8 mouse cellular contexts compared by ENCODE assay signal in genomic region chr9:22143108-22144037, GRCm38 (mm10). TPM values are rescaled to one million over a fixed set of nuclear protein-coding genes. Genes with fewer than 3 reads are reported as not detected.
DNase-seq lines count a peak whose midpoint lies in the region; ATAC-seq lines count a peak whose summit lies in the region.

No protein-coding gene starts in this region.

- peak; percentile 86 for DNase-seq in A20 (ENCODE audit: low read depth, low spot score)
- peak; percentile 94 for DNase-seq in adrenal gland, postnatal 10 days
- peak; percentile 78 for DNase-seq in embryo, embryonic 9.5 days (ENCODE audit: extremely low spot score)
- peak; percentile 37 to 72 for DNase-seq in heart, adult 9 months (ENCODE audit: low spot score in 2 of 2)
- DNase-seq in kidney, postnatal 14 days = peak; percentile 85
- peak; percentile 77 for DNase-seq in liver, embryonic 13.5 days
- peak; percentile 89 for DNase-seq in neural tube, embryonic 11.5 days (ENCODE audit: low spot score)

- peak; percentile 66 for ATAC-seq in liver, embryonic 13.5 days (ENCODE audit: low read depth)
- ATAC-seq in neural tube, embryonic 11.5 days (ENCODE audit: insufficient read depth, low FRiP score, low TSS enrichment) = peak; percentile 65; the same call in 1 of the 2 replicates
- peak; percentile 68 for ATAC-seq in stomach, embryonic 15.5 days (ENCODE audit: insufficient read depth, low FRiP score, low read depth)

- H3K4me2 ChIP-seq in liver, embryonic 13.5 days = no peak overlapping the region
- H3K4me2 ChIP-seq in neural tube, embryonic 11.5 days (ENCODE audit: low read depth) = no peak overlapping the region
- no peak overlapping the region for H3K4me2 ChIP-seq in stomach, embryonic 15.5 days

- H3K27ac ChIP-seq in liver, embryonic 13.5 days = no peak overlapping the region
- no peak overlapping the region for H3K27ac ChIP-seq in neural tube, embryonic 11.5 days (ENCODE audit: low read depth, low read length)
- H3K27ac ChIP-seq in stomach, embryonic 15.5 days = no peak overlapping the region

- H3K27me3 ChIP-seq in liver, embryonic 13.5 days = no peaks in the 10 kb centered on the region
- no peaks in the 10 kb centered on the region for H3K27me3 ChIP-seq in neural tube, embryonic 11.5 days (ENCODE audit: control insufficient read depth, insufficient read depth, low read length)
- no peaks in the 10 kb centered on the region for H3K27me3 ChIP-seq in stomach, embryonic 15.5 days (replicated peaks)

- no peaks in the 10 kb centered on the region for H3K36me3 ChIP-seq in liver, embryonic 13.5 days
- H3K36me3 ChIP-seq in neural tube, embryonic 11.5 days (ENCODE audit: control insufficient read depth, insufficient read depth, low read length) = no peaks in the 10 kb centered on the region
- H3K36me3 ChIP-seq in stomach, embryonic 15.5 days = no peaks in the 10 kb centered on the region

- no peak overlapping the region for H3K9ac ChIP-seq in liver, embryonic 13.5 days
- H3K9ac ChIP-seq in neural tube, embryonic 11.5 days (ENCODE audit: low read length) = no peak overlapping the region
- H3K9ac ChIP-seq in stomach, embryonic 15.5 days = no peak overlapping the region

- 39% methylated on average over 17 of the region's 17 CpGs for WGBS in liver, embryonic 13.5 days (ENCODE audit: insufficient replicate concordance)
- 58% methylated on average over 17 of the region's 17 CpGs for WGBS in neural tube, embryonic 11.5 days
- WGBS in stomach, embryonic 15.5 days = 51% methylated on average over 17 of the region's 17 CpGs

- no peak overlapping the region for H3K4me3 ChIP-seq in liver, embryonic 13.5 days (replicated peaks)
- no peak overlapping the region for H3K4me3 ChIP-seq in neural tube, embryonic 11.5 days (ENCODE audit: low read depth, low read length)
- no peak overlapping the region for H3K4me3 ChIP-seq in stomach, embryonic 15.5 days (replicated peaks)

- peaks cover 3% of the 10 kb centered on the region for H3K4me1 ChIP-seq in liver, embryonic 13.5 days (replicated peaks)
- H3K4me1 ChIP-seq in neural tube, embryonic 11.5 days (ENCODE audit: control insufficient read depth, insufficient read depth, low read length) = no peaks in the 10 kb centered on the region
- H3K4me1 ChIP-seq in stomach, embryonic 15.5 days = no peaks in the 10 kb centered on the region

- no peaks in the 10 kb centered on the region for H3K9me3 ChIP-seq in liver, embryonic 13.5 days (replicated peaks)
- H3K9me3 ChIP-seq in neural tube, embryonic 11.5 days (ENCODE audit: control insufficient read depth, low read length) = no peaks in the 10 kb centered on the region
- H3K9me3 ChIP-seq in stomach, embryonic 15.5 days = no peaks in the 10 kb centered on the region

RNA-seq across cellular contexts. Expression of gene Acp5, which starts 7.9 kb away (rescaled TPM):
- 10 to 100 TPM; 28.0 to 74.3 TPM for total RNA-seq in adrenal gland, postnatal 10 days (2021)
- polyA plus RNA-seq in liver, embryonic 13.5 days (2015; fragmentation: Nextera tagmentation; extraction: Ambion mirVana) = 184 and 187 TPM in 2 replicates
- polyA plus RNA-seq in neural tube, embryonic 11.5 days (2014; fragmentation: Nextera tagmentation; extraction: Ambion mirVana) = 14.9 and 16.8 TPM in 2 replicates
- 29.4 and 38.3 TPM in 2 replicates for polyA plus RNA-seq in stomach, embryonic 15.5 days (2015; fragmentation: Nextera tagmentation; extraction: Ambion mirVana)

RNA-seq across cellular contexts. Expression of gene Pigyl, which starts 13.3 kb away (rescaled TPM):
- total RNA-seq in adrenal gland, postnatal 10 days (2021) = 10 to 100 TPM; 46.4 to 54.9 TPM
- 42.1 and 44.6 TPM in 2 replicates for polyA plus RNA-seq in liver, embryonic 13.5 days (2015; fragmentation: Nextera tagmentation; extraction: Ambion mirVana)
- 59.6 and 59.7 TPM in 2 replicates for polyA plus RNA-seq in neural tube, embryonic 11.5 days (2014; fragmentation: Nextera tagmentation; extraction: Ambion mirVana)
- polyA plus RNA-seq in stomach, embryonic 15.5 days (2015; fragmentation: Nextera tagmentation; extraction: Ambion mirVana) = 88.6 and 97.2 TPM in 2 replicates

RNA-seq across cellular contexts. Expression of gene Elof1, which starts 26.4 kb away (rescaled TPM):
- 10 to 100 TPM; 80.6 to 88.5 TPM for total RNA-seq in adrenal gland, postnatal 10 days (2021)
- 103 and 109 TPM in 2 replicates for polyA plus RNA-seq in liver, embryonic 13.5 days (2015; fragmentation: Nextera tagmentation; extraction: Ambion mirVana)
- 217 and 221 TPM in 2 replicates for polyA plus RNA-seq in neural tube, embryonic 11.5 days (2014; fragmentation: Nextera tagmentation; extraction: Ambion mirVana)
- polyA plus RNA-seq in stomach, embryonic 15.5 days (2015; fragmentation: Nextera tagmentation; extraction: Ambion mirVana) = 163 and 165 TPM in 2 replicates

RNA-seq across cellular contexts. Expression of gene Cnn1, which starts 44.4 kb away (rescaled TPM):
- total RNA-seq in adrenal gland, postnatal 10 days (2021) = 10 to 100 TPM in 1 of 2 experiments, 1 to 10 TPM in 1; 1.4 to 12.9 TPM
- 1.9 and 3.6 TPM in 2 replicates for polyA plus RNA-seq in liver, embryonic 13.5 days (2015; fragmentation: Nextera tagmentation; extraction: Ambion mirVana)
- polyA plus RNA-seq in neural tube, embryonic 11.5 days (2014; fragmentation: Nextera tagmentation; extraction: Ambion mirVana) = 1.0 and 2.6 TPM in 2 replicates
- 403 and 444 TPM in 2 replicates for polyA plus RNA-seq in stomach, embryonic 15.5 days (2015; fragmentation: Nextera tagmentation; extraction: Ambion mirVana)

RNA-seq across cellular contexts. Expression of gene Zfp872, which starts 44.5 kb away (rescaled TPM):
- total RNA-seq in adrenal gland, postnatal 10 days (2021) = 1 to 10 TPM in 1 of 2 experiments, under 1 TPM in 1; 0.78 to 1.7 TPM
- not detected in 2 replicates for polyA plus RNA-seq in liver, embryonic 13.5 days (2015; fragmentation: Nextera tagmentation; extraction: Ambion mirVana)
- 0.15 and 0.24 TPM in 2 replicates for polyA plus RNA-seq in neural tube, embryonic 11.5 days (2014; fragmentation: Nextera tagmentation; extraction: Ambion mirVana)
- 1.7 and 1.9 TPM in 2 replicates for polyA plus RNA-seq in stomach, embryonic 15.5 days (2015; fragmentation: Nextera tagmentation; extraction: Ambion mirVana)
